Mouse (Mus musculus): Measurements from ENCODE around the gene Arhgef17. TPM values are rescaled to one million over a fixed set of nuclear protein-coding genes. Genes with fewer than 3 reads are reported as not detected.

The Arhgef17 gene
- polyA plus RNA-seq, 1 experiment from 2014 or later = 7.4 TPM

DNA sequence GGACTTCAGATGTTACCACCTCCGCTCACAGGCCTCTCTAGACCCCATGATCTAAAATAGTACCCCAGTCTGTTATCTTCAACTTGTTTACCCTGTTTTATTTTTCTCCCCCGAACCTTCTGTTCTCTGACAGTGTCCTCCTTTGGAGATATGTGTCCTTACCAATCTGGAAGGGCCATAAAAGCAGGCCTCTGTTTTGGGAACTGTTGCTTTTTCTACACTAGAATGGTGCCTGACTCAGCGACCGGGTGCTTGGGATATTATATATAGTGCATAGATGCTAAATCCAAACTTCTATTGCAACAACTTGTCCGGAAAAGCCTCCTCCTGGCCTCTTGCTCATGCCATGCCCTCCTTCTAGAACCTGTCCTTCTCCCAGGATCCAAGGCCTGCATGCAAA is 7.7 kb downstream of the Arhgef17 start:
- H3K27ac ChIP-seq (ENCODE audit: low read length) = peak overlapping the region; percentile 17; the same call in 1 of the 2 replicates
- 72% methylated on average over 5 of the region's 5 CpGs for WGBS
- H3K27me3 ChIP-seq (ENCODE audit: control insufficient read depth, insufficient read depth, low read length) = no peaks in the 10 kb centered on the region
- ATAC-seq (ENCODE audit: insufficient read depth, low FRiP score) = no peak
- peak overlapping the region; percentile 96 for H3K9ac ChIP-seq (ENCODE audit: low read length)
- H3K4me1 ChIP-seq (ENCODE audit: control insufficient read depth, insufficient read depth, low read length) = peaks cover 87% of the 10 kb centered on the region
- H3K9me3 ChIP-seq (replicated peaks; ENCODE audit: control insufficient read depth, low read length) = no peaks in the 10 kb centered on the region
- peak overlapping the region; percentile 84 for H3K4me3 ChIP-seq (replicated peaks; ENCODE audit: low read length)
- H3K36me3 ChIP-seq (ENCODE audit: control insufficient read depth, insufficient read depth, low read length) = no peaks in the 10 kb centered on the region
- peak overlapping the region; percentile 88 for H3K4me2 ChIP-seq (ENCODE audit: low read depth, low read length)

GRCm38 (mm10) chr7:100922907-100923306 is 9.0 kb downstream of the Arhgef17 start:
- 80% methylated on average over 4 of the region's 4 CpGs for WGBS

GRCm38 (mm10) chr7:100921289-100921688 is 10.6 kb downstream of the Arhgef17 start:
- no peaks in the 10 kb centered on the region for H3K9me3 ChIP-seq (replicated peaks; ENCODE audit: control insufficient read depth, low read length)
- peaks cover 87% of the 10 kb centered on the region for H3K4me1 ChIP-seq (ENCODE audit: control insufficient read depth, insufficient read depth, low read length)
- no peak overlapping the region for H3K27ac ChIP-seq (ENCODE audit: low read length)
- H3K36me3 ChIP-seq (ENCODE audit: control insufficient read depth, insufficient read depth, low read length) = no peaks in the 10 kb centered on the region; the same call in 1 of the 2 replicates
- 81% methylated on average over 5 of the region's 5 CpGs for WGBS
- no peak for ATAC-seq (ENCODE audit: insufficient read depth, low FRiP score)
- no peak overlapping the region for H3K9ac ChIP-seq (ENCODE audit: low read length)
- H3K4me2 ChIP-seq (ENCODE audit: low read depth, low read length) = no peak overlapping the region
- no peak overlapping the region for H3K4me3 ChIP-seq (replicated peaks; ENCODE audit: low read length)
- H3K27me3 ChIP-seq (ENCODE audit: control insufficient read depth, insufficient read depth, low read length) = no peaks in the 10 kb centered on the region

More at GRCm38 (mm10) chr7:100922907-100923306, 9.0 kb downstream of the Arhgef17 start:
- peak overlapping the region; percentile 55; the same call in 1 of the 2 replicates for H3K9ac ChIP-seq (ENCODE audit: low read length)
- H3K9me3 ChIP-seq (replicated peaks; ENCODE audit: control insufficient read depth, low read length) = no peaks in the 10 kb centered on the region
- no peak for ATAC-seq (ENCODE audit: insufficient read depth, low FRiP score)
- peaks cover 87% of the 10 kb centered on the region for H3K4me1 ChIP-seq (ENCODE audit: control insufficient read depth, insufficient read depth, low read length)
- H3K36me3 ChIP-seq (ENCODE audit: control insufficient read depth, insufficient read depth, low read length) = no peaks in the 10 kb centered on the region
- H3K27ac ChIP-seq (ENCODE audit: low read length) = no peak overlapping the region
- H3K27me3 ChIP-seq (ENCODE audit: control insufficient read depth, insufficient read depth, low read length) = no peaks in the 10 kb centered on the region
- H3K4me3 ChIP-seq (replicated peaks; ENCODE audit: low read length) = no peak overlapping the region
- no peak overlapping the region for H3K4me2 ChIP-seq (ENCODE audit: low read depth, low read length)

DNA sequence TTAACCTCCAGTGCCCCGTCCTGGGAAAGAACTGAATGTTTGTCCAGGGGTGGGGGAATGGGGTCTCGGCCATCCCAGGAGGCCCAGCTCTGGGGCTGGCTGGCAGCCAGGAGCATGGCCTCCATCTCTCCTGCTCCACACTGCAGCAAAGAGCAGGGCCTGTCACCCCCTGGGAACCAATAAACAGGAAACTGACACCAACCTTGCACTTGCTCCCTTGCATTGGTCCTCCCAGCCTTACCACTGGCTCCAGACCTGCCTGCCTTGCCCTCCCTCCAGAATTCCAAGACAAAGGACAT is 12.1 kb downstream of the Arhgef17 start:
- Histone ChIP-seq H3K36me3 (ENCODE audit: control insufficient read depth, insufficient read depth, low read length) (no peaks in the 10 kb centered on the region; the same call in 1 of the 2 replicates), H3K4me3 (replicated peaks; ENCODE audit: low read length) (no peak overlapping the region), H3K9me3 (replicated peaks; ENCODE audit: control insufficient read depth, low read length) (no peaks in the 10 kb centered on the region), H3K27ac (ENCODE audit: low read length) (peak overlapping the region; percentile 87), H3K4me2 (ENCODE audit: low read depth, low read length) (peak overlapping the region; percentile 28), H3K4me1 (ENCODE audit: control insufficient read depth, insufficient read depth, low read length) (peaks cover 80% of the 10 kb centered on the region), H3K27me3 (ENCODE audit: control insufficient read depth, insufficient read depth, low read length) (no peaks in the 10 kb centered on the region), H3K9ac (ENCODE audit: low read length) (peak overlapping the region; percentile 47; the same call in 1 of the 2 replicates)
- 3% methylated on average over 2 of the region's 2 CpGs for WGBS
- peak; percentile 44; the same call in 1 of the 2 replicates for ATAC-seq (ENCODE audit: insufficient read depth, low FRiP score)

- no peaks in the 10 kb centered on the region for H3K27me3 ChIP-seq (ENCODE audit: control insufficient read depth, insufficient read depth, low read length)
- no peak overlapping the region for H3K4me3 ChIP-seq (replicated peaks; ENCODE audit: low read length)
- H3K4me1 ChIP-seq (ENCODE audit: control insufficient read depth, insufficient read depth, low read length) = peaks cover 76% of the 10 kb centered on the region
- H3K9me3 ChIP-seq (replicated peaks; ENCODE audit: control insufficient read depth, low read length) = no peaks in the 10 kb centered on the region
- peak overlapping the region; percentile 28 for H3K4me2 ChIP-seq (ENCODE audit: low read depth, low read length)
- peaks cover 2% of the 10 kb centered on the region; the same call in 1 of the 2 replicates for H3K36me3 ChIP-seq (ENCODE audit: control insufficient read depth, insufficient read depth, low read length)
- 39% methylated on average over 7 of the region's 7 CpGs for WGBS
- peak overlapping the region; percentile 47 for H3K9ac ChIP-seq (ENCODE audit: low read length)
- H3K27ac ChIP-seq (ENCODE audit: low read length) = peak overlapping the region; percentile 87
- no peak for ATAC-seq (ENCODE audit: insufficient read depth, low FRiP score)
Measured at GRCm38 (mm10) chr7:100919006-100919808, 12.7 kb downstream of the Arhgef17 start.

DNA sequence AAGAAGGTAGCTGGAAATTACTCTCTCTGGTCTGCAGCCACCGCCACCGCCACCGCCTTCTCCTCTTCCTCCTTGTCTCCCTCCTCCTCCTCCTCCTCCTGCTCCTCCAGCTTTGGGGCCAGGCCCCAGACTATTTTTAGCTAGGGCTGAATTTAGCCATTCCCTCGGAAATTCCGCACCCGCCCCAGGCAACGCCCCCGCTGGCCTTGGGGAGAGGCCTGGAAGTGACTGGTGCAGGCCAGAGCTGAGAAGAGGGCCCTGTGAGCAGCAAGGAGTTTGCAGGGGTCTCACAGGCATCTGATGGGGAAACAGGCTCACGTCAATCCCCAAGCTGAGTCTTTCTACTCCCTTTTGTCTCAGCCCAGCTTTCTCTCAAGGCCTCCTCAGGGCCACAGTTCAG is 13.7 kb downstream of the Arhgef17 start:
- peak overlapping the region; percentile 87 for H3K27ac ChIP-seq (ENCODE audit: low read length)
- H3K27me3 ChIP-seq (ENCODE audit: control insufficient read depth, insufficient read depth, low read length) = no peaks in the 10 kb centered on the region
- H3K36me3 ChIP-seq (ENCODE audit: control insufficient read depth, insufficient read depth, low read length) = peaks cover 2% of the 10 kb centered on the region; the same call in 1 of the 2 replicates
- H3K4me2 ChIP-seq (ENCODE audit: low read depth, low read length) = peak overlapping the region; percentile 27
- no peaks in the 10 kb centered on the region for H3K9me3 ChIP-seq (replicated peaks; ENCODE audit: control insufficient read depth, low read length)
- no peak overlapping the region for H3K4me3 ChIP-seq (replicated peaks; ENCODE audit: low read length)
- H3K9ac ChIP-seq (ENCODE audit: low read length) = peak overlapping the region; percentile 46
- peaks cover 73% of the 10 kb centered on the region for H3K4me1 ChIP-seq (ENCODE audit: control insufficient read depth, insufficient read depth, low read length)
- WGBS = 19% methylated on average over 9 of the region's 9 CpGs
- peak; percentile 41; the same call in 1 of the 2 replicates for ATAC-seq (ENCODE audit: insufficient read depth, low FRiP score)

DNA sequence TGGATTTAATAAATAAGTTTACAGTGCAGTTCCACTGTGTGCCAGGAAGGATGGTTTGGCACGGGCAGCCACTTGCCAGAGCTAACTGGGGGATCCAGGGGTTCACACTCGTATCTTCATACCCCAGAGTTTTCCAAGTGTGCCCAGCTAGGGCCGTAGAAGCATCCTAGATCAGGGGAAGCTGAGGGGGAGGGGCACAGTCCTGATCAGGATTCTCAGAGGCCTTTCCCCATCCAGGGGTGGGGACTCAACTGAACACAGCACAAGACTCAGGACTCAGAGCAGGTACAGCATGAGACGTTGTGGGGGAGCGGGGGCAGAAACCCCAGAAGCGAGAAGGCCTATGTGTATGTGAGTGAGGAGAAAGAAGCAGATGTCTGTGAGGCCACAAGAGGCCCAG is 14.2 kb downstream of the Arhgef17 start:
- Histone ChIP-seq H3K4me1 (ENCODE audit: control insufficient read depth, insufficient read depth, low read length) (peaks cover 73% of the 10 kb centered on the region), H3K4me3 (replicated peaks; ENCODE audit: low read length) (no peak overlapping the region)
- WGBS = 59% methylated on average over 6 of the region's 6 CpGs

GRCm38 (mm10) chr7:100916526-100916925 is 15.4 kb downstream of the Arhgef17 start:
- ATAC-seq (ENCODE audit: insufficient read depth, low FRiP score) = peak; percentile 11; the same call in 1 of the 2 replicates
- H3K4me1 ChIP-seq (ENCODE audit: control insufficient read depth, insufficient read depth, low read length) = peaks cover 73% of the 10 kb centered on the region
- WGBS = 64% methylated on average over 6 of the region's 6 CpGs
- H3K4me3 ChIP-seq (replicated peaks; ENCODE audit: low read length) = no peak overlapping the region
- H3K9ac ChIP-seq (ENCODE audit: low read length) = peak overlapping the region; percentile 53
- H3K27me3 ChIP-seq (ENCODE audit: control insufficient read depth, insufficient read depth, low read length) = no peaks in the 10 kb centered on the region
- no peak overlapping the region for H3K4me2 ChIP-seq (ENCODE audit: low read depth, low read length)
- H3K36me3 ChIP-seq (ENCODE audit: control insufficient read depth, insufficient read depth, low read length) = peaks cover 2% of the 10 kb centered on the region; the same call in 1 of the 2 replicates
- H3K9me3 ChIP-seq (replicated peaks; ENCODE audit: control insufficient read depth, low read length) = no peaks in the 10 kb centered on the region
- peak overlapping the region; percentile 87 for H3K27ac ChIP-seq (ENCODE audit: low read length)

More for the DNA sequence above, 14.2 kb downstream of the Arhgef17 start:
- Histone ChIP-seq H3K4me2 (ENCODE audit: low read depth, low read length) (peak overlapping the region; percentile 27), H3K27me3 (ENCODE audit: control insufficient read depth, insufficient read depth, low read length) (no peaks in the 10 kb centered on the region), H3K9ac (ENCODE audit: low read length) (peak overlapping the region; percentile 46; the same call in 1 of the 2 replicates), H3K9me3 (replicated peaks; ENCODE audit: control insufficient read depth, low read length) (no peaks in the 10 kb centered on the region), H3K36me3 (ENCODE audit: control insufficient read depth, insufficient read depth, low read length) (peaks cover 2% of the 10 kb centered on the region; the same call in 1 of the 2 replicates), H3K27ac (ENCODE audit: low read length) (peak overlapping the region; percentile 87)
- no peak for ATAC-seq (ENCODE audit: insufficient read depth, low FRiP score)

- 80% methylated on average over 5 of the region's 5 CpGs for WGBS
- H3K9me3 ChIP-seq (replicated peaks; ENCODE audit: control insufficient read depth, low read length) = no peaks in the 10 kb centered on the region
- H3K4me1 ChIP-seq (ENCODE audit: control insufficient read depth, insufficient read depth, low read length) = peaks cover 84% of the 10 kb centered on the region
Measured at GRCm38 (mm10) chr7:100915204-100915603, 16.7 kb downstream of the Arhgef17 start.

More at GRCm38 (mm10) chr7:100915204-100915603, 16.7 kb downstream of the Arhgef17 start:
- no peaks in the 10 kb centered on the region for H3K27me3 ChIP-seq (ENCODE audit: control insufficient read depth, insufficient read depth, low read length)
- peak overlapping the region; percentile 60; the same call in 1 of the 2 replicates for H3K27ac ChIP-seq (ENCODE audit: low read length)
- H3K9ac ChIP-seq (ENCODE audit: low read length) = 0 out of 2 replicates have a peak overlapping the region, but pooled peaks have one; percentile 6
- H3K36me3 ChIP-seq (ENCODE audit: control insufficient read depth, insufficient read depth, low read length) = peaks cover 2% of the 10 kb centered on the region; the same call in 1 of the 2 replicates
- no peak overlapping the region for H3K4me3 ChIP-seq (replicated peaks; ENCODE audit: low read length)
- ATAC-seq (ENCODE audit: insufficient read depth, low FRiP score) = no peak
- no peak overlapping the region for H3K4me2 ChIP-seq (ENCODE audit: low read depth, low read length)

Measured in stomach, embryonic 16.5 days (tissue).